Mouse (Mus musculus) CH12F3 (cell line): Measurements from ENCODE around the gene Cygb.
"Not testable (repeated sequence)": the region's sequence is repeated elsewhere in the genome, so short reads cannot be mapped to it uniquely, and the experiment has no call there.

Source experiments
- in situ Hi-C: fragments of 300-500 bp; cut with MboI; formaldehyde crosslinking; loops from 2 replicates; pipeline ENCODE4 v1.14.3; 2020; ENCODE audit warnings: low sequenced_read_pairs

Gene Cygb

DNA sequence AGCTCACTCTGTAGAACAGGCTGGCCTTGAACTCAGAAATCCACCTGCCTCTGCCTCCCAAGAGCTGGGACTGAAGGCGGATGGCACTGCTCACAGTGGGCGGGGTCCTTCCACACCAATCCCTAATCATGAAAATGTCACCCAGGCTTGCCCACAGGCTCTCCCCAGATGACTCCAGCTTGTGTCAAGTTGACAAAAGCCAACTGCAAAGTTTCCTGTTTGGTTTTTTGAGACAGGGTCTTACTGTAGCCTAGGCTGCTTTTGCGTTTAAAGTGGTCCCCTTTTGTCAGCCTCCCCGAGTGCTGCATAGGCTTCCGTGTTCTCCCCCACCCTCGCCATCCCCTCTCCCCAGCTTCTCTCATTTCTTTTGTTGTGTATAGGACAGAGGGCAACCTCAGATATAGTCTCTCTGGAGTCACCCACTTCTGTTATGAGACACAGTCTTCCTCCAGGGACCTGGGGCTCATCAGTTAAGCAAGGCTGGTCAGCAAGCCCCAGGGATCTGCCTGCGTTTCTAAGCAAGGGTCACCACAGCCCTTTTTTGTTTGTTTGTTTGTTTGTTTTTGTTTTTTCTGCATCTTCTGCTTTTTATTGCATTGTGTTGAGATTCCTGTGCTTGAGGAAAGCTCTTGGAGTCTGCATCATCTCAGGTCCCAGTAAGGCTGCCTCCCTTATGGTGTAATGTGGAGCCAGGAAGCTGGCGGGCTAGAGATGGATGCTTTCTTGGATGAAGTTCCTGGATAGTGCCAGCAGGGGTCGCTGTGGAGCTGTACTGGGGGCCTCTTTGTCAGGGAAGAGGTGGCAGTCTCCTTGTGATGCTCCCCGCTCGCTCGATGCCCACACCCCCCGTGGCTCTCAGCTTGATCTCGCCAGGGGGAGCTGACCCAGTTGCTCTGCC is 11.2 kb downstream of the Cygb start:
- in situ Hi-C loops, result loop anchor here (10.0 kb wide), 1 partner anchor 162 kb away; no protein-coding TSS in a partner anchor

- in situ Hi-C loops, result loop anchor here (10.0 kb wide), 1 partner anchor 163 kb away; no protein-coding TSS in a partner anchor
Observed at GRCm38 (mm10) chr11:116641731-116642130, 12.4 kb downstream of the Cygb start.

GRCm38 (mm10) chr11:116641168-116641567 is 12.9 kb downstream of the Cygb start:
- in situ Hi-C loops, result loop anchor here (10.0 kb wide), 1 partner anchor 164 kb away; no protein-coding TSS in a partner anchor

GRCm38 (mm10) chr11:116636607-116637006 is 17.5 kb downstream of the Cygb start:
- in situ Hi-C loops, result not testable (repeated sequence)

- in situ Hi-C loops, result no loop called here
Observed at GRCm38 (mm10) chr11:116632962-116633361, 21.2 kb downstream of the Cygb start.

DNA sequence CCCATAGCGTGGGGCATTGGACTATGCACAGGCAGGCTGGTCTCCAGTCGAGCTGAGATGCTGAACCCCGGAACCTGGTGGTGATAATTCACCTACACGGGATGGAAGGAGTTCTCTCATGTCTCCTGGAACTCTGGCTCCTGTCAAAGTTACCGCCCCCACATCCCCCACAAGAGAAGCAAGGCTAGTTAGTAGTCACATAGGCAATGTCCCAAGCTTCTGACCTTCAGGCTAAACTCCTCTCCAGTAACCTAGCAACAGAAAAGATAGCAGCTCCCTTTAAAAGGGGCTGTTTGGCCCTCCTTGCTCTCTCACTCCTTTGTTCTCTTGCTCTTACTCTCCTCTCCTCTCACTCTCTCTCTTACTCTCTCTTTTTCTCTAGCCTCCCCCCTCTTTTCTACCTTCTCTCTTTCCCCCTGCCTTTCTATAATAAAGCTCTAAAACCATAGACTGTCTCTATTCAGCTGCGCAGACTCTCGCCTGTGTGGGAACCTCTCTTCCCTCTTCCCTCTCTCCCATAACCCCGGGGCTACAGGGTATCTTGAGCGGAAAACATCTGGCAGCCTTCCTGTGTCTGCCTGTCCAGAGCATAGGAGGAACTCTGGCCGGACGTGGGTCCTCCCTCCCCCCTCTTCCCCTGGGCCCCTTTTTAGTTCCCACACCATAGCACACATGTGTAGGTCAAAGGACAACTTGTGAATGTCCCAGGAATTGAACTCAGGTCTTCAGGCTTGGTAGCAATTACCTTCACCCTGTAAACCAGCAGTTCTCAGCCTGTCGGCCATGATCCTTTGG is 23.7 kb downstream of the Cygb start:
- in situ Hi-C loops, result no loop called here

DNA sequence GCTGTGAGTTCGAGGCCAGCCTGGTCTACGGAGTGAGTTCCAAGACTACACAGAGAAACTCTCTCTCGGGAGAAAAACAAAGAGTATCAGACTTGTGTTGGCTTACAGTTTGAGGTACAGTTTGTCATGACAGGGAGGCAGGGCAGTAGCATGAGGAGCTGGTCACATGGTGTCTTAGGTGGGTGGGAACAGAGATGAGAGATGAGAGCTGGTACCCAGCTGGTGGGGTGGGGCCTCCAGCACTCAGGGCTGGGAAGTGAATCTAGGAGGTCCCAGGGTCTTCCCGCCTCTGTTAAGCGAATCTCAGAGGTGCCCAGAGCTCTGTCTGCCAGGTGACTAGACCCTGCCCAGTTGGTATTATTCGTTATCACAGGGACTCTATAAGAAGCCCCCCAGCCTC is 24.6 kb downstream of the Cygb start:
- in situ Hi-C loops, result no loop called here

DNA sequence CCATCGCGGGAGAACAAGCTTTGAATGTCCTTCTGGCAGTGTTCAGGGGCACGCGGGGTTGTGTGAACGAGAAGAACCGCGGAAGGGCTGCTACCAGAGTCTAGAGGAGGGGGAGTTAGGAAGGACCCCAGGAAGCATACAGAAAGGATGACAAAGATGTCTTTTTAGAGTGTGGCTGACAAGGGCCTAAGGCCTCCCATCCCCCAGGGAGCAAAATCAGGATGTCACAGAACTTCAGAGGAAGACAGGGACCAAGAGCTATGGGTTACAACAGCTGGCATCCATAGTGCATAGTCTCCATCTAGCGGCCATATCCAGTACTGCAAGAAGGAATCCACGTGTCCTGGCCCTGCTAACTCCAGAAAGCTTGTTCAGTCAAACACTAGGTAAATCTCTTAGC is 25.4 kb downstream of the Cygb start:
- in situ Hi-C loops, result no loop called here

- in situ Hi-C loops, result no loop called here
Observed at GRCm38 (mm10) chr11:116627072-116628020, 26.8 kb downstream of the Cygb start.

DNA sequence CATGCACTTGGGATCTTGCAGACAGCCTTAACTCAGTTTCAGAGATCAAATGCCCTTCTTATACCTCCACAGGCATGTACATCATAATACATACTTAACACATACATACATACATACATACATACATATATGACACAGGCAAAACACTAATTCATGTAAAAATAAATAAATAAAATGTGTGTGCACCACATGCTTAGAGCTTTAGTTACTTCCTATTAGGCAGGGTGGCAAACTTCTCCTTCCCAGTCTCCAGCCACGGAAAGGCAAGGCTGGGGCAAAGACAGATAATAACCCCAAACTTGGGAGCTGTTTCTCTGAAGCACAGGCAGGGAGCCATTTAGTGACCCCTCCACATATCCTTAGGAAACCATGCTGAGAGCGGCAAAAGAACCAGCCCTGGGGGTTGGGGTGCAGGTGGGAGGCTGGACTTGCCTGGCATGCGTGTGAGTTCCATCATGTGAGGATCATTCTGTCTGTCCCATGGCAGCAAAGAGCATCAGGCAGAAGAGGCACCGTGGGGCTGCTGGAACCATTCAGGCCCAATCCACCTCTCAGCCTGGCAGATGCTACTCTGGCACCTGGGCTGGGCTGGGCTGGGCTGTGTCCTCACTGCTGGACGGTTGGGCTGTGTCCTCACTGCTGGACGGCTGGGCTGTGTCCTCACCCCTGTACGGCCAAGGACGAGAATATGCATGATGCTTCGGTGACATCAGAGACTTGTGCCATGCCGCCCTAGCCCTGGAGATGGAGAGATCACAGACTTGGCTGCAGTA is 27.6 kb downstream of the Cygb start, which contains the start of gene Rhbdf2:
Gene Rhbdf2, minus strand, starts transcription at position 721 of the 773 bp plus-strand sequence.
- in situ Hi-C loops, result no loop called here

- in situ Hi-C loops, result no loop called here
Observed at GRCm38 (mm10) chr11:116625081-116626000, 28.8 kb downstream of the Cygb start.

GRCm38 (mm10) chr11:116624131-116624832 is 29.8 kb downstream of the Cygb start:
- in situ Hi-C loops, result no loop called here

- in situ Hi-C loops, result no loop called here
Observed at GRCm38 (mm10) chr11:116623281-116624124, 30.6 kb downstream of the Cygb start.

- in situ Hi-C loops, result no loop called here
Observed at GRCm38 (mm10) chr11:116621258-116621704, 32.8 kb downstream of the Cygb start.

DNA sequence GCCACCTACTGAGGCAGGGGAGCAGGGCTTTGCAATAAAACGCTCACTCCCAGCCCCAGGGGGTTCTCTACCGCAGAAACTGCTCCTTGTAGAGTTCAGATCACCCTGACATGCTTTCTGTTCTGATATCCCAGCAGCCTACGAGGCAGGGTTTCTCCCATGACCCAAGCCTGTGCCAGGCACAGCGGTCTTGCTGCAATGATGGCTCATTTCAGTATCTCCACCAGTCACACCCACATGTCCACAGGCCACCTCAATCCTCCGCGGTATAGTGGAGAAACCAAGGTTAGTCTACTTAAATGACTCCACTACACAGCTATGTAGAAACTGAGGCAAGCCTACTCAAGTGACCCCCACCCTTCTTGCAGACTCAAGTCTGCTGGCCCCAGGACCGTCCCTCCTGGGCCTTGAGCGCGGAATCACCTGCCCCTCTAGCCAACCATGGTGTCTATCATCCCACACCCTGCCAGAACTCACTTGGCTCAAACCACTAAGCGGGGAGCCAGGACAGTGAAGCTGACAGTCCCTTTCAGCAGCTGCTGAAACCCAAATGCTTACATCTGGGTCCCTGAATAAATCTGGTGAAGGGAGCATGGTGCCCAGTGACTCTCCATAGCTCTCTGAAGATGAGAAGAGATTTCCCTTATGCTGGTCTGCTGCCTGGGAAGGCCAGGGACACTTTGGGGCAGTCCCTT is 33.4 kb downstream of the Cygb start:
- in situ Hi-C loops, result no loop called here

GRCm38 (mm10) chr11:116620073-116620472 is 34.0 kb downstream of the Cygb start:
- in situ Hi-C loops, result no loop called here
